Mouse (Mus musculus) adrenal gland, postnatal 10 days (tissue): ENCODE measurements around the gene Gm7544. TPM values are rescaled to one million over a fixed set of nuclear protein-coding genes. Genes with fewer than 3 reads are reported as not detected.
A peak's percentile ranks its signal among the peaks of the same experiment; 100 is the strongest.
"Not testable (repeated sequence)": the region's sequence is repeated elsewhere in the genome, so short reads cannot be mapped to it uniquely, and the experiment has no call there.

Experiments used
- DNase-seq: peaks from one replicate; pipeline ENCODE4 v3.0.0; 2021; ENCODE audit warnings: mixed read lengths
- long read RNA-seq, 2 experiments: library from polyadenylated mRNA; stranded (forward); transcript quantifications; one replicate each; pipeline ENCODE4 v2.0.0; 2021
- total RNA-seq, 2 experiments: library from RNA; stranded (reverse); gene quantifications; 2 replicates each; pipeline ENCODE4 v1.2.3; 2021

Gene Gm7544
- total RNA-seq: not detected
- long read RNA-seq, experiment 1: 0 reads
- long read RNA-seq, experiment 2: 0 reads

DNA sequence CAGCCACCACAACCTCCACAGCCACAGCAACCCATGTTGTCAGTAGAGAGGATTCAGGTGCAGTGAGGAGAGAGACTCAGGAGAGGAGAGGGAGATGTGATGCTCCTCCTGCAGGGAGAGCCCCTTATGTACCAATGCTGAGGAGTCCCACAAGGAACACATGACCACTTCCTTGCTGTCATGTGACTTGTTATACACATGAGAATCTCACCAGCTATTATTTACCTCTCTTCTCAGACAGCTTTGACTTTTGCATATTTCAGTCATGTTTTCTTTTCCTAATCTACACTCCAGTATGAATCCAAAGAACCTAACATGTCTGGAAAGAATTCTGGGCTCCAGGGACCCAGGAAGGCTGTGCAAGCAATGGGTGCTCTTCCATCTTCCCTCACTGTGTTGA lies at the start of gene Gm7544:
Gene Gm7544 (minus strand): TSS at position 101 of the 400 bp plus-strand sequence.
- DNase-seq: not testable (repeated sequence)

DNA sequence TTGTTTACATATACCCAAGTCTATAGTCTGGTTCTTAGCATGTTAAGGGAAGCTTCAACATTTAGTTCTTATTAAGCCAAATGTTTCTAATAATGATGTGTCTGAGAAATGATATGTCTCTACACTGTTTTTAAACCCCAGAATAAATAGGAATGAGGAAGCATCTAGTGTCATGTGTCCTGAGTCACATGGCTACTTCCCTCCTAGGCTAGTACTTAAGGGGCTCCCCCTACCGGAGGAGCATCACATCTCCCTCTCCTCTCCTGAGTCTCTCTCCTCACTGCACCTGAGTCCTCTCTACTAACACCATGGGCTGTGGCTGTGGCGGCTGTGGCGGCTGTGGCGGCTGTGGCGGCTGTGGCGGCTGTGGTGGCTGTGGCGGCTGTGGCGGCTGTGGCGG lies 44.5 kb upstream of the Gm7544 start, which contains the start of gene Gm47959:
Gene Gm47959 (plus strand): TSS at position 243 of the 400 bp plus-strand sequence.
- not testable (repeated sequence) for DNase-seq

DNA sequence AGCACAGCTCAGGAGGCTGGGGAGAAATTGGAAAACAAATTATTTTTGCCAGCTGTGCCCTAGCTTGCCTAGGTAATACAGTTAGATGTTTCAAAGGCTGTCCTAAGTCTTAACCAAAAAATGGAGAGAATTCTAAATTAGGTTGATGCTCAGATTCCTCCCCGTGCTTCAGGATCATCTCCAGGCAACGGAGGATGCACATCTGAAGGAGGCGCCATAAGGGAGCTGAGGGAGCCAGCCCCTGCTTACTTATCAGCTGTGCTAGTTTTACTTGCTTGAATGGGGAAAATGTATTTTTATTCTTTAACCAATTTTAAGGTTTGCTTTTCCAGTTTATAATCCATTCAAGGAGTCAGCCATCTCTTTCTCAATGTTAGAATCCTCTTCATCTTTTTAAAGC lies 38.1 kb upstream of the Gm7544 start:
- DNase-seq: no peak

DNA sequence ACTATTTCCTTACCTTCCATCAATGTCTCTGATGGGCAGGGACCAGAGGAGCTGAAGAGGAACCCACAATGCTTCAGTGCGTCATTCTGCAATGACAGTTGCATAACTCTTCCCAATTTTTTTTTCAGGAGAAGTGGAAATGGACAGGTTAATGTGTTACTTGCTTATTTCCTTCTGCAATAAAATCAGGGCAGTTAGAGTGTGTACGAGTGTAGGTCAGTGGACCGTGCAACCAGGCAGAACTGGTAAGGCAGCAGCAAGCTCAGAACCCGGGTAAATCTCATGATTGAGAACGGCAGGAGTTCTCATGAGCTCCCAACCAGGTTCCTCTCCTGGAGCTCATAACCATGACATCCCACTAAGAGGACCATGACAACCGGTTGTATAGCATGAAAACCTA lies 36.3 kb upstream of the Gm7544 start:
- DNase-seq: no peak

DNA sequence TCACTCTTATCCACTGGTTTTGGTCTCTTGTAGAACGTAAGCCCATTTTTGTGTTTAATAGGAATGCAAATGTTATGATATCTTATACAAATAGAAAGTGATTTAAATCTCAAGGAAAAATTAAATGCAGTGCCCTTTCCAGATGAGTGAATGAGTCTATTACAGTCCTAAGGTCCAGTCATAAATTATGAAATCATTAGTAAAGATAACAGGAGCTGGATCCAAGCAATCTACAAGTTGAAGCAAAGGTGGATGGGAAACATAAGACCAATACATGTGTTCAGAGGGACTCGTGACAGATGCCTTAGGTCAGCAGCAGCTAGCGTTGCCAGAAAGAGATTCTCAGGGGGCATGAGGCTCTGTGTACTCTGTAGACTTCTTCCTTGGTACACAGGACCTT lies 35.8 kb upstream of the Gm7544 start:
- DNase-seq: no peak

DNA sequence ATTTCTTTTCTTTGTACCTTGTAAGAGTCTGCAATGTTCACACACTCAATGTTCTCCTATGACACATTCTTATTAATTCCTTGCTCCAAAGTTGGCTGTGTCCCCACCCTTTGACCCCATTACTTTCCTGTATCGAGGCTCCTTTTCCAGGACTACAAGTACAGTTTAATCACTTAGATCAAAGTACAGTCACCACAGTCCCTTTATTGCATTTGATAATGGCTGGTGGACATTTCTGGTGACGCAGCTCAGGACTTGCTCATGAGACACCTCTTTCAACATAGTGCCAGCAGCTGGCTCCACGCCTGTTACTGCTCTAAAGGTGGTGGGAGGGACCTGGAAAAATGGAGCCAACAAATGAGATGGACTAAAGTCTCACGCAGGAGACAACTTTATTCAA lies 35.2 kb upstream of the Gm7544 start:
- DNase-seq: no peak

DNA sequence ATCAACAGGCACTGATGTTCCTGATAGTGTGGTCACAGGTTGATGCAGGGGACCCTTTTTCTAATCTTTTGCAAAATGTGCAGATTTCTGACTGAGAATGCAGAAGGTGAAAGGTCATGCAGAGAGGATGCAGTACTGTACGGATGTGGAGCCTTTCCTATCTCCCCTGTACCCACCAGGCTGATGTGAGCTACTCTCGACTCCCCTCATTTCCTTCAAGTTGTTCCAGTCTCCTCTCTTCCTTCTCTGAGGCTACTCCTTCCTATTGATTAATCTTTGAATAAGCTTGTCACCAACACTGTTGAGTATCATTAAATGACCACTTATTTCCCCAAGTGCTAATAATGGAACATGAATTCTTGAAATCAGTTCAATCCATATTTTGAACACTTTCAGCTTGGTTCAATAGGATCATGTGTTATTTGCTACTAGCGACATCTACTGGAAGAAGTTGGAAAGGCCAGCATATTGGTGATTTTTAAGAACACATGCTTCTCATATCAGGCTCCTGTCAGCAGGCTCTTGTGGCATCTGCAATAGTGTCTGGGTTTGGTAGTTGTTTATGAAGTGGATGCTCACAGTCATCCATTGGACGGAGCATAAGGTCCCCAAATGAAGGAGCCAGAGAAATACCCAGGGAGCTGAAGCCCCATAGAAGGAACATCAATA lies 31.9 kb upstream of the Gm7544 start:
- DNase-seq: peak; percentile 57

DNA sequence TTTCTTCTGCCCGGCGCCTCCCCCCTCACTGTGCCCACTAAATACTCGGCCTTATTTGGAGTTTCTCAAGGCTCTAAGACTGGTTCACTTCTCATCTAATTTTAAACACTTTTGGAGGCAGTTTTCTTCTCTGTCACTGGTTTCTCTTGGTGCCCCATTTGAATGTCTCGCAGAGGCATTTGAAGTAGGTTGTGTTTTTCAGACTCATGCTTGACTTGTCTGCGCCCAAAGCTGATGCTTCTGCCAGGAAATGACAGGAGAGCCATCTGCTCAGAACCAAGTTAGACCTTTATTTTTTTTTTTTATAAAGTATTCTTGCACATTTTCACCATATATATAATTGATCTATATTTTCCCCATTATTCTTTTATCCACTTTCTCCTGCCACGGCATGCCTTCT lies 30.9 kb upstream of the Gm7544 start:
- no peak for DNase-seq

DNA sequence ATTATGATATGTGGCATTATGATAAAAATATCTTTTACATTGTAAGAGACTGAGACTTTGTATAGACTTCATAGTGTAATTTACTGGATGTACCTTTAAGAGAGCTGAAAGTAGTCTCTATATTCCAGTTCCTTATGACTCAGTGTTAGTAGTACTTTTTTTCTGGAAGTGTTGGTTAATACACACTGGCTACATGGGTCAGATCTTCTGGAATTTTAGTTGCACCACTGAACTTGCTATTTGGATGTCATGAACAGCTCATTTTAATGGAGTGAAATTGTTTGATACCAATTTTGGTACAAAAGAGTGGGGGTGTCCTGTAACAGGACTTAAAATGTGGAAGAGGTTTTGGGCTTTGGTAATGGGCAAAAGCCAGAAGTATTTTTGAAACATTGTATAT lies 22.0 kb upstream of the Gm7544 start:
- DNase-seq: no peak

DNA sequence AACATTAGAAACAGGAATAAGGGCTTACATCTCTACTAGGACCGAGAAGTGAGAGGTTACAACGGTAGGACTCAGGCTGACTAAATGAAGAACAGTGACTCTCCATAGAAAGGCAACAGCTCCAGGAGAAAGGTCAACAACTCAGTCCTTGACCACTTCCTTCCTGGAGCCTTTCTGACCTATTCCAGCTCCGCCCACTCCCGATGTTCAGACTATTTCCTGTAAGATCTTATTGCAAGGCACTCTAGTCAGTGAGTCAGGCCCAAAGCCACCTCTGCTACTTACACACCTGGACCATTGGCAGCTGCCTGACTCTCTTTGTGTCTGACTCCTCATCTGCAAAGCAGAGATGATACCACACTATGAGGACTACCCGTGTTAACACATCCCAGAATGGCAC lies 19.9 kb upstream of the Gm7544 start:
- peak; percentile 16 for DNase-seq

DNA sequence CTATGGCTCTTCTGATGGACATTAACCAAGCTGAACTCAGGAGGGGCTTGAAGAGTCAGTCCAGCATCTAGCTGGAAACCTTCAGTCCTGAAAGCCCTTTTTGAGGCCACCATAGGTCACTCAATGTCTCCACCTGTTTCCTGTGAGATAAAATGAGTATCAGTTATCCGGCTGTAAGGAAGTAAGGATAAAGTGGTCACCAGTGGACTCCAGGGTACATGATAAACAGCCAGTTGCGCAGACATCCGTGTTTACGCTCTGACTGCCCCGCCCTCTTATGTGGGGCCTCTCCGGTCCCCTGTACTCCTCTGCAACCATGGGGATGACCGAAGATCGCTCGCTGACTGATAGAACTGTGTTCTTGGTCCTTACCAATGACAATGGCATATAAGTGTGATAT lies 18.5 kb upstream of the Gm7544 start:
- no peak for DNase-seq

DNA sequence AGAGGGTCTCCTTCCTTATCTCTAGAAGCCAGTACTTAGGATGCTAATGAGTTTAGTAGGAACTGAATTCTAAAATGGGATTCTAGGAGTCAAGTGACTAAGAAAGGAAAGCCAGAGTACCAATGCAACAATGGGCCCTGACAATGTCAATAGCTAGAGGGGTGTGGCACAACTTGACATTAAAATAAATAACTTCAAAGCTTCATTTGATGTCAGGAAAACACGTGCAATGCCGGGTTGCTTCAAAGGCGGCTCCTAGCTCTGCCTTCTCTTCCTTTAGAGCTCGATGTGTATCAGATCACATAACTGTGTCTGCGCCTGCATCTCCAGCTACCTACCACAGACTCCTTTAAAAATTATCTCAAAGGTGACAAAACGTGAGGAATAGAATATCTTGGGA lies 18.1 kb upstream of the Gm7544 start:
- no peak for DNase-seq

DNA sequence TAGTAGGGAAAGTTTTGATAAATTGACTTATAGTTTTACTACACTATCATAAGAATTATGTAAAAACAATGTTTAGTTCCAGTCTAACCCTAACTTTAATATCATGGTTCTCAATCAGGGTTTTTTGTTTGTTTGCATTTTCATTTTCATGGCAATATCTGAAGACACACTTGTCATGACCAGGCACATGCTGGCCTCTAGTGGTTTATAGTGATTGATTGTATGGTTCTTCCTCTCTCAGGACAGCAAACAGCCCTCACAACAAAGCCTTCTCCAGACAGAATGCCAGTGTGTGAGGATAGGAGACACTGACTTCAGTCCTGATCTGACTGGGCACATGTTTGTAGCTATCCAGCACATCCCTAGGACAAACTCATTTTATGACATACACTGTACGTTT lies 17.4 kb upstream of the Gm7544 start:
- no peak for DNase-seq

DNA sequence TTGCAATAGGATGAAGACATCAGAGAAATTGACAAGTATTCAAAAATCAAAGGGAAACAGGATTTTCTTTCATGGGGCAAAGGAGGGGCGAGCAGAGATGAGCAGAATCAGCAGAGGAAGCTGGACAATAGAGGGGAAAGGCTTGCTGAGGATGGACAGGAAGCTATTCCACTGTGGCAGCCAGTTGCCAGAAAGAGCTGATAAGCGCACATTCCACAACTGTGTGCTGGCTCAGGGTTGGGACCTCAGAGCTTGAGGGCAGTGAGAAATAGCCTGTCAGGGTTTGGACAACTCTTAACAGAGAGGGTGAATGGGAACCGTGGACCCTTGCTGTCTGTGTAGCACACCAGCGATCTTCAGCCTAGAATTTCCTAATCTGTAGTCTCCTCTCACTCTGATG lies 16.2 kb upstream of the Gm7544 start:
- peak; percentile 49 for DNase-seq

DNA sequence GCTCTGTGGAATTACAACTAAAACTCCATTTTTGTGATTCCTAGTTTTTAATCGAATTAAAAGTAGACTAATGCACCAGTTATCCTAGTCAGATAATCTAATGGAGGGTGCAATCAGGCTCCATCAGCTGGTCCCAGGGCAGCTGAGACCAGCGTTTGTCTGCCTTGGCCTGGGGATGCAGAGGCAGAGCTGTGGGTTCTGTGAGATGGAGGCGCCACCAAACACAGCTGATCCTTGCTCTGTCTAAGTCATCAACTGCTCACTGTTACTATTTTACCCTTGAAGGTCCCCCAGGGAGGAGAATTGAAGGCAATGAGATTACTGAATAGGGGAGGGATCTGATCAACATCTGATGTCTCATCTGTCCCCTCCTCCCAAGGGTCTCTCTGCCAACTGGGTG lies 10.6 kb upstream of the Gm7544 start:
- no peak for DNase-seq

DNA sequence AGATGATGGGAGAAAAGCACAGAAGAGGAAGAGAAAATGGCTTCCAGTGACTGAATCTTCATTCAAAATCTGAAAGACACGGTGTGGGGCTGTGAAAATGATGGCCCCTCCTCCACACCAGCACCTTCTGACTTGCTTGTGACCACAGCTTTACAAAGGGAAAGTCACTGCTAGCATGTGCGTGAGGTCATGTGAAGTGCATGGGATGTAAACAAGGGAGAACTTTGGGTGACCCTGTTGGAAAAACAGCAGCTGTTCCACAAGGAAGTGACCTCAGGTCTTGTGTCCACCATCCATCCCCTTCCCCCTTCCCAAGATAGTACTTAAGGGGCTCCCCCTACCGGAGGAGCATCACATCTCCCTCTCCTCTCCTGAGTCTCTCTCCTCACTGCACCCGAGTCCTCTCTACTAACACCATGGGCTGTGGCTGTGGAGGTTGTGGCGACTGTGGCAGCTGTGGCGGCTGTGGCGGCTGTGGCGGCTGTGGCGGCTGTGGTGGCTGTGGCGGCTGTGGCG lies 4.1 kb upstream of the Gm7544 start, which contains the start of gene Gm47955:
Gene Gm47955 (plus strand): TSS at position 417 of the 516 bp plus-strand sequence.
- no peak for DNase-seq

DNA sequence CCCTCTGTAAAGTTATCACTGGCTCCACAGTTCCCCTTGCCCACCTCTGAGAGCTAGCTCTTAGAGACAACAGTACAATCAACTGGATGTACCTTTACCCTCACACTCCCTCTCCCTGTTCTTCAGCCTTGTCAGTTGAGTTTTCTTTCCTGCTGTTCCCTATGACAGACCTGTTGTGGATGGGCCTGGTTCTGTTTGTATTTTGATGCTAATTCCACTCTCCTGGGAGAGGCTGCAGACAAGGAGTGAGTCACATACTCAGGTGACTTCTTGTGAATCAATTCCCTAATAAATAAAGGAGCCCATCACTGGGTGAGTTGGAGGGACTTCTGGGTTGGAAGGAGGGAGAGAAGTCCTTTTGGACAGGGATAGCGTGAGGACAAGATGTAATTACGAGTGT lies 7.2 kb downstream of the Gm7544 start:
- DNase-seq: no peak

DNA sequence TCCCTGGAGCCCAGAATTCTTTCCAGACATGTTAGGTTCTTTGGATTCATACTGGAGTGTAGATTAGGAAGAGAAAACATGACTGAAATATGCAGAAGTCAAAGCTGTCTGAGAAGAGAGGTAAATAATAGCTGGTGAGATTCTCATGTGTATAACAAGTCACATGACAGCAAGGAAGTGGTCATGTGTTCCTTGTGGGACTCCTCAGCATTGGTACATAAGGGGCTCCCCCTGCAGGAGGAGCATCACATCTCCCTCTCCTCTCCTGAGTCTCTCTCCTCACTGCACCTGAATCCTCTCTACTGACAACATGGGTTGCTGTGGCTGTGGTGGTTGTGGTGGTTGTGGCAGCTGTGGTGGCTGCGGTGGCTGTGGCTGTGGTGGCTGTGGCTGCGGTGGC lies 9.8 kb downstream of the Gm7544 start:
- not testable (repeated sequence) for DNase-seq

DNA sequence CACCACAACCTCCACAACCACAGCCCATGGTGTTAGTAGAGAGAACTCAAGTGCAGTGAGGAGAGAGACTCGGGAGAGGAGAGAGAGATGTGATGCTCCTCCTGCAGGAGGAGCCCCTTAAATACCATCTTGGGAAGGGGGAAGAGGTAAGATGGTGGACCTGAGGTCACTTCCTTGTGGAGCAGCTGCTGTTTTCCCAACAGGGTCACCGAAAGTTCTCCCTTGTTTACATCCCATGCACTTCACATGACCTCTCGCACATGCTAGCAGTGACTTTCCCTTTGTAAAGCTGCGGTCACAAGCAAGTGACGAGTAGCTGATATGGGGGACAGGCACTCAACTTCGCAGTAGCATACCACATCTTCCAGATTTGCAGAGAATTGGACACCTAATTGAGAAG lies 12.5 kb downstream of the Gm7544 start, which contains the start of gene A030003K21Rik:
Gene A030003K21Rik (minus strand): TSS at position 94 of the 400 bp plus-strand sequence.
- not testable (repeated sequence) for DNase-seq

DNA sequence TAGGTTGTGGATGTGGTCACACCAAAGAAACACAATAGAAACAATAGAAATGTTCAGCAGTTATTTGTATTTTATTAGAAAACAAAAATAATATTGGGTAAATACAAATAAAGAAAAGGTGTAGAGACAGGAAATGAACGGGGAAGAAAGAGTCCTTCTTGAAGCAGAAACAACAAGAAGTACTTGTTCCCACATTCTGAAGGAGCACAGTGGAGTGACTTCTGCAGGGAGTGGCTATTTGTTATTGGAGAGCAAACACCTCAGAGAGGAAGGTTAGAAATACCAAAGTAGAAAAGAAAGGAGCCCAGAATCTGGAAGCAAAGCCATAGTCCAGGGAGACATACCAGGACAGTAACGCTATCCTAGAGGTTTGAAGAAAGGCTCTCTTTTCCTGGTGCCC lies 13.3 kb downstream of the Gm7544 start:
- DNase-seq: not testable (repeated sequence)

DNA sequence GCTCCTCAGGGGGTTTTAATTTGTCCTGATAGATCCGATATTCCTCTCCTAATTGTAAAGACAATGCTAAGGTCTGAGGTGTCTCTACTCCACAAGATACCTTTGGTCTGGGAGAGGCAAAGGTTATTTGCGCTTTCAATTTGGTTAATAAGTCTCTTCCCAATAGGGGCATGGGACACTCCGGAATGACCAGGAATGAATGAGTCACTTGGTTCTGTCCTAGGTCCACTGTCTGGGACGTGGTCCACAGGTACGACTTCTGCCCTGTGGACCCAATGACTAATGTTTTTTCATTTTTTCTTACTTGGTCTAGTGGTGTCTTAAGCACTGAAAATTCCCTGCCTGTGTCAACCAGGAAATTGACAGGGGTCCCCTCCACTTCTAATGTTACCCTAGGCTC lies 17.1 kb downstream of the Gm7544 start:
- DNase-seq: no peak

DNA sequence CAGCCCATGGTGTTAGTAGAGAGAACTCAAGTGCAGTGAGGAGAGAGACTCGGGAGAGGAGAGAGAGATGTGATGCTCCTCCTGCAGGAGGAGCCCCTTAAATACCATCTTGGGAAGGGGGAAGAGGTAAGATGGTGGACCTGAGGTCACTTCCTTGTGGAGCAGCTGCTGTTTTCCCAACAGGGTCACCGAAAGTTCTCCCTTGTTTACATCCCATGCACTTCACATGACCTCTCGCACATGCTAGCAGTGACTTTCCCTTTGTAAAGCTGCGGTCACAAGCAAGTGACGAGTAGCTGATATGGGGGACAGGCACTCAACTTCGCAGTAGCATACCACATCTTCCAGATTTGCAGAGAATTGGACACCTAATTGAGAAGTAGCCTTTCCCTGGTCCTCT lies 24.5 kb downstream of the Gm7544 start, which contains the start of gene Gm6217:
Gene Gm6217 (minus strand): TSS at position 74 of the 400 bp plus-strand sequence.
- DNase-seq: not testable (repeated sequence)

DNA sequence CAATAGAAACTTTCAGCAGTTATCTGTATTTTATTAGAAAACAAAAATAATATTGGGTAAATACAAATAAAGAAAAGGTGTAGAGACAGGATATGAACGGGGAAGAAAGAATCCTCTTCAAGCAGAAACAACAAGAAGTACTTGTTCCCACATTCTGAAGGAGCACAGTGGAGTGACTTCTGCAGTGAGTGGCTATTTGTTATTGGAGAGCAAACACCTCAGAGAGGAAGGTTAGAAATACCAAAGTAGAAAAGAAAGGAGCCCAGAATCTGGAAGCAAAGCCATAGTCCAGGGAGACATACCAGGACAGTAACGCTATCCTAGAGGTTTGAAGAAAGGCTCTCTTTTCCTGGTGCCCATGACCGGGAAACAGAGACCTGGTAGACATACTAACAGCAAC lies 25.3 kb downstream of the Gm7544 start:
- DNase-seq: not testable (repeated sequence)

DNA sequence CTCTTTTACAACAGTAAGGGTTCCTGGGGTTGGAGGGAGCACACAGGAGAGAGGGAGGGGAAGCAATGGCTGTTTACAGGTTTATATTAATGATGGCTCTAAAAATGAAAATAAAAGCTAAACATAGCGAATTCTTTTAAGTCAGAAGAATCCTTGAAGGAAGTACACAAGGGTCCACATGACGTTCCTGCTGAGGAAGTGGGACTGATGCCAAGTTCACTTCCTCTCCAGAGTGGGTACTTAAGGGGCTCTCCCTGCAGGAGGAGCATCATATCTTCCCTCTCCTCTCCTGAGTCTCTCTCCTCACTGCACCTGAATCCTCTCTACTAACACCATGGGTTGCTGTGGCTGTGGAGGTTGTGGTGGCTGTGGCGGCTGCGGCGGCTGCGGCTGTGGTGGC lies 31.2 kb downstream of the Gm7544 start, which contains the start of gene A030014E15Rik:
Gene A030014E15Rik (plus strand): TSS at position 268 of the 400 bp plus-strand sequence.
- no peak for DNase-seq
